Mouse (Mus musculus) olfactory bulb, adult 2 months (tissue): ENCODE measurements around the gene Cacng8. TPM values are rescaled to one million over a fixed set of nuclear protein-coding genes. Genes with fewer than 3 reads are reported as not detected.

ENCODE experiments used
- H3K27ac ChIP-seq: fragments of 200-500 bp; 2 replicates; pipeline ENCODE4 v1.5.1; 2012; ENCODE audit warnings: low read depth, low read length; ENCODE audit not compliant: insufficient read depth
- H3K4me1 ChIP-seq: fragments of 200-500 bp; 2 replicates; pipeline ENCODE4 v1.6.1; 2012; ENCODE audit warnings: low read length; ENCODE audit not compliant: control insufficient read depth, insufficient read depth
- H3K4me3 ChIP-seq: fragments of 200-500 bp; 2 replicates; pipeline ENCODE4 v1.5.1; 2012; ENCODE audit warnings: mild to moderate bottlenecking, low read depth, low read length, moderate library complexity; ENCODE audit not compliant: insufficient read depth
- CTCF ChIP-seq: fragments of 200-500 bp; IDR thresholded peaks from 2 replicates; pipeline ENCODE4 v1.5.1; 2012; ENCODE audit warnings: low read depth, mild to moderate bottlenecking, low read length, moderate library complexity; ENCODE audit not compliant: insufficient read depth
- POLR2A ChIP-seq: fragments of 200-500 bp; IDR thresholded peaks from 2 replicates; pipeline ENCODE4 v1.6.1; 2012; ENCODE audit warnings: mild to moderate bottlenecking, low read depth, low read length, moderate library complexity; ENCODE audit not compliant: insufficient read depth
- WGBS: fragments of 180-500 bp; shearing (Covaris S2); methylation state at CpG from one replicate; pipeline ENCODE4 v1.1.7; 2018; 5-methylcytosine and 5-hydroxymethylcytosine counted together
- polyA plus RNA-seq: library from polyadenylated mRNA; stranded (reverse); fragments of >200 nt; gene quantifications from 2 replicates; pipeline ENCODE4 v1.2.4, GENCODE M21; 2012; ENCODE audit warnings: low replicate concordance; ENCODE audit not compliant: missing spikeins, insufficient read depth, insufficient read length

Gene Cacng8
- polyA plus RNA-seq, 1 experiment = not detected

- Histone ChIP-seq H3K4me3 (no peak overlapping the region), H3K27ac (no peak overlapping the region), H3K4me1 (peaks cover 4% of the 10 kb centered on the region; the same call in 1 of the 2 replicates)
- WGBS = 57% methylated on average over 8 of the region's 8 CpGs
- no peak for TF ChIP-seq POLR2A
- no peak for TF ChIP-seq CTCF
Measured at GRCm38 (mm10) chr7:3440526-3440925, 50.0 kb downstream of the Cacng8 start.

GRCm38 (mm10) chr7:3442476-3443062, 52.1 kb downstream of the Cacng8 start:
- TF ChIP-seq CTCF (no peak), POLR2A (no peak)
- WGBS = 78% methylated on average over 10 of the region's 10 CpGs
- Histone ChIP-seq H3K27ac (no peak overlapping the region), H3K4me3 (no peak overlapping the region), H3K4me1 (peaks cover 4% of the 10 kb centered on the region; the same call in 1 of the 2 replicates)

- no peak overlapping the region for H3K27ac ChIP-seq
- TF ChIP-seq CTCF (no peak), POLR2A (no peak)
- H3K4me1 ChIP-seq = peaks cover 2% of the 10 kb centered on the region; the same call in 1 of the 2 replicates
- WGBS = 62% methylated on average over 3 of the region's 3 CpGs
- no peak overlapping the region for H3K4me3 ChIP-seq
Measured at GRCm38 (mm10) chr7:3444678-3445077, 54.2 kb downstream of the Cacng8 start.

DNA sequence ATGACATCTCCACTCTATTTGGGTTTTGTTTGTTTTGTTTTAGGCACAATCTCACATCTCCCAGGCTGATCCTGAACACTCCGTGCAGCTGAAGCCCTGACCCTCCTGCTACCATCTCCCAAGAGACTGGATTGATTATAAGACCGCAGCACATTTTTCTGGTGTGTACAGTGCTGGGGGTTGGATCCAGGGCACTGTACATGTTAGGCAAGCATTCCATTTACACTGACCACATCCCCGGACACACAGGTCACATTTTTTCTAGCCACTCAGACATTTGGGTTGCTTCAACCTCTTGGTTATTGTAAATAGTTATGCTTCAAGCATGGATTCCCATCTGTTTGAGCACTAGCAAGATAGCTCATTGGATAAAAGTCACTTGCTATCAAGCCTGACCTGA, 56.1 kb downstream of the Cacng8 start:
- WGBS = 85% methylated on average over 3 of the region's 3 CpGs
- H3K27ac ChIP-seq = peak overlapping the region; percentile 67
- peaks cover 8% of the 10 kb centered on the region; the same call in 1 of the 2 replicates for H3K4me1 ChIP-seq
- H3K4me3 ChIP-seq = no peak overlapping the region
- TF ChIP-seq CTCF (no peak), POLR2A (no peak)

DNA sequence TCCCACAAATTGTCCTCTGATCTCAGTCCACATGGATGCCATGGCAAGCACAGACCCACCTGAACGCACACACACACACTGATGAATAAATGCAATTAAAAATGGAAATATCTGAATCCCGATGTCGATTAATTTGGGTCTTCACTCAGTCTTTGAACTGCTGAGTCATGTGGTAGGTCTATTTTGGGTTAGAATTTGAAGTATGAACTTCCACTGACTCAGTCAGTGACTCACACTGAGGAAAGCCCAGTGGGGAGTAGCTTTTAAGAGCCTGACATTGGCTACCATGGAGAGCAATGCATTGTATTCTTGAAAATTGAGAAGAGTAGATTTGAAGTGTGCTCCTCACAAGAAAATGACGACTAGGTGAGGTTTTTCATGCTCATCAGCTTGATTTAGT, 56.5 kb downstream of the Cacng8 start:
- H3K27ac ChIP-seq = peak overlapping the region; percentile 67
- WGBS = 34% methylated on average over 4 of the region's 4 CpGs
- TF ChIP-seq CTCF (no peak), POLR2A (no peak)
- peaks cover 8% of the 10 kb centered on the region; the same call in 1 of the 2 replicates for H3K4me1 ChIP-seq
- no peak overlapping the region for H3K4me3 ChIP-seq

- Histone ChIP-seq H3K27ac (no peak overlapping the region), H3K4me1 (peaks cover 6% of the 10 kb centered on the region; the same call in 1 of the 2 replicates), H3K4me3 (no peak overlapping the region)
- TF ChIP-seq POLR2A = no peak
- TF ChIP-seq CTCF = peak; percentile 84
- 18% methylated on average over 15 of the region's 15 CpGs for WGBS
Measured at GRCm38 (mm10) chr7:3448737-3449454, 58.4 kb downstream of the Cacng8 start.

DNA sequence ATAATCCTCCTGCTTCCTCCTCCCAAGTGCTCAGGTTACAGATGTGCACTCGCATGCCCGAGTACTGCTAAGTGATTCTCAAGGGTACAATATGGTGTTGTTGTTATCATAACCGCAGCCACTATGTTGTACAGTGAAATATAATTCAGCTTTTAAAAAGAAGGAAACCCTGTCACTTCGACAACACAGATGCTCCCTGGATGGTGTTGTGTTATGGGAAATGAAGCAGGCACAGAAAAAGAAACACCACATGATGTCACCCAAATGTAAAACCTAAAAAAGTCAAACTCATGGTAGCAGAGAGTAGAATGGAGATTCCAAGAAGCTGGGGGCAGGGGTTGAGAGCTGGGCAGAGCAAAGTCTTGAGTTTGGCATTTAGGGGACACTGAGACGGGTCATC, 60.2 kb downstream of the Cacng8 start:
- peaks cover 5% of the 10 kb centered on the region; the same call in 1 of the 2 replicates for H3K4me1 ChIP-seq
- H3K4me3 ChIP-seq = no peak overlapping the region
- TF ChIP-seq POLR2A (no peak), CTCF (no peak)
- 69% methylated on average over 5 of the region's 5 CpGs for WGBS
- no peak overlapping the region for H3K27ac ChIP-seq

DNA sequence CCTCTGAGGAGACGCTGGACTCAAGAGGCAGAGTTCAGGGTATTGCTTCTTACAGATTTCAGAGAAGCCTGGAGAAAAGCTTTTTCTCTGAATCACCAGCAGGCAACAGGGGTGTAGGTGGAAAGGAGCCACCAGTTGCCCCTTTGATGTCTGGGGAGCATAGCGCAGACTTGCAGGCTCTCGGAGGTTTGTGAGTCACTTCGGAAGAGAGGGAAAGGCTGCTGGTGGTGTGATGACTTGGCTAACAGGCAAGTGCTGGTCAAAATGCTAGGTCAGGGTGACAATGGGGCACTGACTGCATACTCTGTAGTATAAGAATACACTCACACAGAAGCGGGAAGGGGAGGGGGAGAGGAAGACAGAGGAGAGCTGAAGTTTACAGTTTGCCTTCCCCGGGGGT, 60.7 kb downstream of the Cacng8 start:
- no peak overlapping the region for H3K4me3 ChIP-seq
- peaks cover 5% of the 10 kb centered on the region; the same call in 1 of the 2 replicates for H3K4me1 ChIP-seq
- WGBS = 37% methylated on average over 6 of the region's 6 CpGs
- no peak overlapping the region for H3K27ac ChIP-seq
- TF ChIP-seq CTCF (no peak), POLR2A (no peak)

DNA sequence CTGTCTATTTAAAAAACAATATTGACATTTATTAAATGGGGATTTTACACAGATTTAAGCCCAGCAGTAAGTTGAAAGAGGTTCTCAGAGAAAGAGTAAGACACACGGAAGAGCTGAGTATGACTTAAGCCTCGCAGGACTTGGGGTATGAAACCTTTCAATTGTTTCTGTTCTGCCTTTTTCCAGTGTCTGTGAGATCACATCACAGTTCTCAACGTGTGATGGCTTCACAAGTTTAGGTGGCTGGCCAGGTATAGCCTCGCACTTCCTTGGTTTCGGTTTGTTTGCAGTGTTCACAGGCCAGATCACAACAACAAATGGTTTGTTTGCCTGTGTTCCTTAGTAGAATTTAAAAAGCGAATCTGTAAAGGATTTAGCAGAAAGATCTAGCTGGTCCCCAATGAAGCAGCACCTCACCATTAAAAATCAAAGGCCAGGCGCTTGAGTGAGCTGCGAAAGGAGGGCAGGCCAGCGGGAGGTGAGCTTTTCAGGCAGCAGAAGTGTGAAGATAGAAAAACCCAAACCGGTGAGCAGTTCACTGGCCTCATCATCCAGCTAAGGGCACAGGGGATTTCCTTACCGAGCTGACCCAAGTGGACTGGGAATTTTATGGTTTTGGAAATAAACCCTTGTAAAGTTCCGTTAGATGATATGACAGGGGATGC, 62.5 kb downstream of the Cacng8 start:
- H3K4me3 ChIP-seq = no peak overlapping the region
- WGBS = 78% methylated on average over 12 of the region's 12 CpGs
- TF ChIP-seq CTCF (no peak), POLR2A (no peak)
- no peak overlapping the region for H3K27ac ChIP-seq
- peaks cover 5% of the 10 kb centered on the region; the same call in 1 of the 2 replicates for H3K4me1 ChIP-seq
